Mouse (Mus musculus): ENCODE data around the gene Ube4a. TPM values are rescaled to one million over a fixed set of nuclear protein-coding genes. Genes with fewer than 3 reads are reported as not detected.

The Ube4a gene
- total RNA-seq, 2 experiments from 2014 or later: 67.0 to 73.5 TPM

GRCm38 (mm10) chr9:44904964-44905363 lies 60.4 kb downstream of the Ube4a start:
- peak; percentile 77 to 87 for DNase-seq (ENCODE audit: low spot score in 2 of 2)

GRCm38 (mm10) chr9:44903856-44904255 lies 61.5 kb downstream of the Ube4a start:
- DNase-seq (ENCODE audit: low spot score in 2 of 2): no peak

- DNase-seq (ENCODE audit: low spot score in 2 of 2): no peak
Measured at GRCm38 (mm10) chr9:44900402-44900801, 65.0 kb downstream of the Ube4a start.

- no peak for DNase-seq (ENCODE audit: low spot score in 2 of 2)
Measured at GRCm38 (mm10) chr9:44899716-44900115, 65.7 kb downstream of the Ube4a start.

- no peak for DNase-seq (ENCODE audit: low spot score in 2 of 2)
Measured at GRCm38 (mm10) chr9:44897024-44897423, 68.4 kb downstream of the Ube4a start.

GRCm38 (mm10) chr9:44892664-44893063 lies 72.7 kb downstream of the Ube4a start:
- DNase-seq (ENCODE audit: low spot score in 2 of 2): no peak

- no peak for DNase-seq (ENCODE audit: low spot score in 2 of 2)
Measured at GRCm38 (mm10) chr9:44891210-44891609, 74.2 kb downstream of the Ube4a start.

- no peak for DNase-seq (ENCODE audit: low spot score in 2 of 2)
Measured at GRCm38 (mm10) chr9:44890122-44890521, 75.3 kb downstream of the Ube4a start.

GRCm38 (mm10) chr9:44888114-44888624 lies 77.2 kb downstream of the Ube4a start:
- no peak for DNase-seq (ENCODE audit: low spot score in 2 of 2)

GRCm38 (mm10) chr9:44882981-44883569 lies 82.3 kb downstream of the Ube4a start:
- DNase-seq (ENCODE audit: low spot score in 2 of 2): peak; percentile 74 to 85

- peak in 1 of 2 experiments; percentile 17 for DNase-seq (ENCODE audit: low spot score in 2 of 2)
Measured at GRCm38 (mm10) chr9:44882436-44882980, 82.9 kb downstream of the Ube4a start.

- peak; percentile 69 to 76 for DNase-seq (ENCODE audit: low spot score in 2 of 2)
Measured at GRCm38 (mm10) chr9:44881941-44882435, 83.4 kb downstream of the Ube4a start.

GRCm38 (mm10) chr9:44881221-44881871 lies 84.1 kb downstream of the Ube4a start, which contains the start of gene Kmt2a:
Gene Kmt2a (minus strand): TSS chr9:44881296.
- peak; percentile 97 to 99 for DNase-seq (ENCODE audit: low spot score in 2 of 2)

GRCm38 (mm10) chr9:44880309-44881081 lies 84.9 kb downstream of the Ube4a start:
- DNase-seq (ENCODE audit: low spot score in 2 of 2): peak in 1 of 2 experiments; percentile 15

- peak in 1 of 2 experiments; percentile 24 for DNase-seq (ENCODE audit: low spot score in 2 of 2)
Measured at GRCm38 (mm10) chr9:44879694-44880271, 85.6 kb downstream of the Ube4a start.

GRCm38 (mm10) chr9:44878776-44879500 lies 86.5 kb downstream of the Ube4a start:
- DNase-seq (ENCODE audit: low spot score in 2 of 2): no peak

- no peak for DNase-seq (ENCODE audit: low spot score in 2 of 2)
Measured at GRCm38 (mm10) chr9:44877686-44878085, 87.7 kb downstream of the Ube4a start.

GRCm38 (mm10) chr9:44875476-44875875 lies 89.9 kb downstream of the Ube4a start:
- peak; percentile 54 to 67 for DNase-seq (ENCODE audit: low spot score in 2 of 2)

- no peak for DNase-seq (ENCODE audit: low spot score in 2 of 2)
Measured at GRCm38 (mm10) chr9:44874198-44874597, 91.2 kb downstream of the Ube4a start.

- DNase-seq (ENCODE audit: low spot score in 2 of 2): no peak
Measured at GRCm38 (mm10) chr9:44873665-44874064, 91.7 kb downstream of the Ube4a start.

Measured in layer of hippocampus, adult 18-20 months (tissue).